In the genomic region with DNA sequence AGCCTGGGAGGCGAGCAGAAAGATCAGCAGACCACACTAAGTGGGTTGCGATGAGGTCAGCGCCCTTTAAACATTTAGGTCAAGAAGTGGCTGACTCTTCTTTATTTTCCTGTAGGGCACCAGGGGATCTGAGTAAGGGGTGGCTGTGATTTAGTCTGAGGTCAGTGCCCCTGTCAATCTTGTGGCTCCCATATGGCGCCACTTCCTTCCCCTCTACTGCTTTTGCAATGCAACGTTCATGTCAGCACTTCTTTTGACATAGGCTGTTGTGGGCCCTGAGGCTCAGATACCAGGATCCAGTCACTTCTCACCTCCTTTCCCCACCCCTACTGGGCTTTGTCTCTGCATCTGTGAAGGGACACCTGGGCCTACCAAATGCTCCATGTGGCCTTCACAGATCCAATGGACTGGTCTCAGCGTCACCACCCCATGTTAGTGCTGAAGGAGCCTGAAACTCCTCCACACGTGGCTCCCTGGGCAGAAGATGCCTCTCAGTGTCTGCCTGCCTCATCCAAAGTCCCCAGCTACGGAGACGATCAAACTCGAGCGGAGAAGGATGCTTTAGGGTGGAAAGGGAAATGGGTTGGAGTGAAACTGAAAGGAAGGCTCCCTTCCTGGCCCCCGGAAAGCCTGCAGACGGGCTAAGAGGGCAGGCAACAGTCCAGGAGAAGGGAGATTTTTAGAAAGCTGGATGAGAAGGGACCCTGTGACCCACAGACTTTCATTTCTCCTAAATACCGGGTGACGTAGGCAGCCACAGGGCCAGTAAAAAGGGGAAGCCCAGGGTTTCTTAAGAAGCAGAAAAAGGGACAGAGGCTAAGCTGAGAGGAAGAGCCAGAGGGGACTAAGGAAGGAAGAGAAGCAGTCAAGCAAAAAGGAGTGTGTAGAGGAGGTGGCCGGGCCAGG, we compare ENCODE assay signal across 8 mouse cellular contexts. TPM values are rescaled to one million over a fixed set of nuclear protein-coding genes. Genes with fewer than 3 reads are reported as not detected.
DNase-seq lines count a peak whose midpoint lies in the region; ATAC-seq and TF ChIP-seq lines count a peak whose summit lies in the region.

No protein-coding gene starts in this region.

- H3K36me3 ChIP-seq in CH12.LX (replicated peaks in 1 of 2; ENCODE audit: control insufficient read depth in 1 of 2, insufficient read depth in 1 of 2, low read length in 1 of 2), result peaks cover 5 to 22% of the 10 kb centered on the region in 2 experiments
- H3K36me3 ChIP-seq in splenic B cell, adult 2 months (ENCODE audit: control insufficient read depth, insufficient read depth, low read length, poor library complexity, severe bottlenecking), result no peaks in the 10 kb centered on the region
- H3K36me3 ChIP-seq in midbrain, embryonic 15.5 days (replicated peaks), result no peaks in the 10 kb centered on the region

- TF ChIP-seq RAD21 in CH12.LX (IDR thresholded peaks at IDR 0.05; ENCODE audit: low read depth, low read length), result no peak

- intact Hi-C loops in heart, postnatal 25 days (cut with DNase I), result no loop called here

- peaks cover 15 to 47% of the 10 kb centered on the region in 2 experiments for H3K4me1 ChIP-seq in CH12.LX (ENCODE audit: control insufficient read depth in 1 of 2, insufficient read depth in 2 of 2)
- peaks cover 3% of the 10 kb centered on the region; the same call in 1 of the 2 replicates for H3K4me1 ChIP-seq in lung, adult 2 months (ENCODE audit: control insufficient read depth, insufficient read depth, low read length)
- no peaks in the 10 kb centered on the region for H3K4me1 ChIP-seq in midbrain, embryonic 15.5 days

- dilution Hi-C loops in CH12.LX (cut with MboI; ENCODE audit: extremely low pct_ligation_motif_present, extremely low pct_unique_long_range_greater_than_20kb, low sequenced_read_pairs), result no loop called here

- peak; percentile 29 for DNase-seq in 3T3-L1 (ENCODE audit: low read depth, low spot score)
- peak; percentile 87 for DNase-seq in CH12.LX (ENCODE audit: extremely low read depth)
- DNase-seq in heart, postnatal 25 days (ENCODE audit: low spot score), result peak; percentile 29
- DNase-seq in lung, adult 2 months, result peak; percentile 16
- peak; percentile 87 for DNase-seq in splenic B cell, adult 2 months (ENCODE audit: low read depth, low spot score)
- DNase-seq in cerebellum, adult 9-11 months, result no peak
- no peak for DNase-seq in cerebellum, postnatal 25 days

- H3K9ac ChIP-seq in CH12.LX (ENCODE audit: insufficient read depth, low read depth), result peak overlapping the region; percentile 74
- no peak overlapping the region for H3K9ac ChIP-seq in midbrain, embryonic 15.5 days

- no peaks in the 10 kb centered on the region for H3K9me3 ChIP-seq in CH12.LX (replicated peaks; ENCODE audit: low read length)
- no peaks in the 10 kb centered on the region for H3K9me3 ChIP-seq in midbrain, embryonic 15.5 days

- peaks cover 26% of the 10 kb centered on the region for H3K79me2 ChIP-seq in CH12.LX (replicated peaks; ENCODE audit: control insufficient read depth, extremely low read depth, insufficient read depth, poor library complexity, severe bottlenecking)

- peak; percentile 59; the same call in 1 of the 2 replicates for TF ChIP-seq EP300 in CH12.LX (IDR thresholded peaks at IDR 0.05; ENCODE audit: low read length)

- no peak for ATAC-seq in midbrain, embryonic 15.5 days (replicated peaks)

- H3K4me3 ChIP-seq in CH12.LX (replicated peaks in 1 of 3; ENCODE audit: low read depth in 2 of 3, low read length in 2 of 3, poor library complexity in 1 of 3), result peak overlapping the region; percentile 75 to 85 (median 77)
- H3K4me3 ChIP-seq in lung, adult 2 months (replicated peaks; ENCODE audit: extremely low read depth, low read depth, low read length), result peak overlapping the region; percentile 40
- H3K4me3 ChIP-seq in midbrain, embryonic 15.5 days, result no peak overlapping the region

- in situ Hi-C loops in CH12.LX (cut with MboI; ENCODE audit: low pct_ligation_motif_present, low pct_unique_long_range_greater_than_20kb, low sequenced_read_pairs), result loop anchor here (5.0 kb wide), 1 partner anchor 35 kb away; no protein-coding TSS in a partner anchor

- peak overlapping the region; percentile 71 for H3K4me2 ChIP-seq in CH12.LX (ENCODE audit: insufficient read depth, low read depth, poor library complexity, severe bottlenecking)
- H3K4me2 ChIP-seq in midbrain, embryonic 15.5 days, result no peak overlapping the region

- TF ChIP-seq CTCF in CH12.LX (conservative IDR thresholded peaks at IDR 0.05 in 1 of 2, IDR thresholded peaks at IDR 0.05 in 1 of 2; ENCODE audit: low read depth in 2 of 2, low read length in 2 of 2), result no peak
- TF ChIP-seq CTCF in lung, adult 2 months (IDR thresholded peaks at IDR 0.05; ENCODE audit: insufficient read depth, low read length), result no peak

- H3K27me3 ChIP-seq in CH12.LX (replicated peaks), result no peaks in the 10 kb centered on the region
- H3K27me3 ChIP-seq in splenic B cell, adult 2 months (ENCODE audit: control insufficient read depth, insufficient read depth, low read length, poor library complexity, severe bottlenecking), result no peaks in the 10 kb centered on the region
- no peaks in the 10 kb centered on the region for H3K27me3 ChIP-seq in midbrain, embryonic 15.5 days (replicated peaks)

- peak; percentile 45 for TF ChIP-seq POLR2A in CH12.LX (IDR thresholded peaks at IDR 0.05; ENCODE audit: low read depth, low read length)
- 0 out of 2 replicates have a peak, but pooled peaks have one; percentile 13 for TF ChIP-seq POLR2A in lung, adult 2 months (IDR thresholded peaks at IDR 0.05; ENCODE audit: borderline replicate concordance, extremely low read depth, low read depth, low read length)

- H3K27ac ChIP-seq in CH12.LX (ENCODE audit: insufficient read depth, low read depth), result peak overlapping the region; percentile 97
- no peak overlapping the region for H3K27ac ChIP-seq in midbrain, embryonic 15.5 days

- WGBS in lung, adult 2 months, result 46% methylated on average over 16 of the region's 16 CpGs
- WGBS in midbrain, embryonic 15.5 days, result 61% methylated on average over 16 of the region's 16 CpGs

TF ChIP-seq in CH12.LX, 34 proteins besides CTCF, POLR2A, EP300 and RAD21 (continues in another document):
- TF ChIP-seq POLR2AphosphoS2 (IDR thresholded peaks at IDR 0.05; ENCODE audit: low read depth, low read length) (0 out of 2 replicates have a peak, but pooled peaks have one; percentile 62), IRF4 (IDR thresholded peaks at IDR 0.05; ENCODE audit: low read depth, low read length) (peak; percentile 88), ETS1 (conservative IDR thresholded peaks at IDR 0.05; ENCODE audit: low read depth, low read length) (peak; percentile 88), ZNF384 (IDR thresholded peaks at IDR 0.05; ENCODE audit: low read depth, low read length) (no peak), TCF12 (IDR thresholded peaks at IDR 0.05; ENCODE audit: low read depth, low read length) (peak; percentile 41; the same call in 1 of the 2 replicates), CHD2 (IDR thresholded peaks at IDR 0.05; ENCODE audit: low read length) (no peak), JUN (IDR thresholded peaks at IDR 0.05; ENCODE audit: insufficient read depth, low read depth, low read length) (no peak), CHD1 (IDR thresholded peaks at IDR 0.05; ENCODE audit: low read depth, low read length) (peak; percentile 72; the same call in 1 of the 2 replicates), ZKSCAN1 (IDR thresholded peaks at IDR 0.05; ENCODE audit: borderline replicate concordance, low read depth, low read length) (no peak), SIN3A (IDR thresholded peaks at IDR 0.05; ENCODE audit: low read length) (peak; percentile 89), USF2 (conservative IDR thresholded peaks at IDR 0.05; ENCODE audit: low read depth, low read length) (no peak), JUND (conservative IDR thresholded peaks at IDR 0.05; ENCODE audit: low read depth, low read length) (no peak; the same call in 1 of the 2 replicates), ELF1 (IDR thresholded peaks at IDR 0.05; ENCODE audit: low read depth, low read length) (peak; percentile 44; the same call in 1 of the 2 replicates), BHLHE40 (IDR thresholded peaks at IDR 0.05; ENCODE audit: low read depth, low read length) (peak; percentile 56), RCOR1 (conservative IDR thresholded peaks at IDR 0.05; ENCODE audit: low read depth, low read length) (0 out of 2 replicates have a peak, but pooled peaks have one; percentile 32)

RNA-seq across cellular contexts. Expression of a gene that starts 2.4 kb away (rescaled TPM):
- total RNA-seq in CH12.LX (2012; rRNA removed), result 84.5 and 86.7 TPM in 2 replicates
- total RNA-seq in CH12.LX (2014; rRNA removed), result 89.3 and 94.3 TPM in 2 replicates
- polyA plus RNA-seq in CH12.LX (2012; ENCODE audit: insufficient read length, low read depth), result 217 and 219 TPM in 2 replicates
- 1 to 10 TPM; 2.1 to 2.2 TPM for total RNA-seq in heart, postnatal 25 days (2021)
- 33.3 and 42.0 TPM in 2 replicates for polyA plus RNA-seq in lung, adult 2 months (2012; rRNA removed)
- 0.13 and 0.31 TPM in 2 replicates for polyA plus RNA-seq in midbrain, embryonic 15.5 days (2015; fragmentation: Nextera tagmentation; extraction: Ambion mirVana)

RNA-seq across cellular contexts. Expression of a gene that starts 12.1 kb away (rescaled TPM):
- total RNA-seq in CH12.LX (2012; rRNA removed), result 0.08 and 0.17 TPM in 2 replicates
- 0.09 and 0.15 TPM in 2 replicates for total RNA-seq in CH12.LX (2014; rRNA removed)
- polyA plus RNA-seq in CH12.LX (2012; ENCODE audit: insufficient read length, low read depth), result 0.73 and 1.3 TPM in 2 replicates
- total RNA-seq in heart, postnatal 25 days (2021), result under 1 TPM; 0.16 to 0.36 TPM
- 2.8 and 3.5 TPM in 2 replicates for polyA plus RNA-seq in lung, adult 2 months (2012; rRNA removed)
- 0.19 TPM in 1 of 2 replicates, not detected in the other for polyA plus RNA-seq in midbrain, embryonic 15.5 days (2015; fragmentation: Nextera tagmentation; extraction: Ambion mirVana)

RNA-seq across cellular contexts. Expression of a gene that starts 27.8 kb away (rescaled TPM):
- total RNA-seq in CH12.LX (2012; rRNA removed) (2.0 and 2.9 TPM in 2 replicates), CH12.LX (2014; rRNA removed) (0.05 TPM in 1 of 2 replicates, not detected in the other)
- polyA plus RNA-seq in CH12.LX (2012; ENCODE audit: insufficient read length, low read depth), result 20.2 and 22.9 TPM in 2 replicates
- 10 to 100 TPM; 15.6 to 17.9 TPM for total RNA-seq in heart, postnatal 25 days (2021)
- polyA plus RNA-seq in lung, adult 2 months (2012; rRNA removed), result 22.4 and 23.5 TPM in 2 replicates
- polyA plus RNA-seq in midbrain, embryonic 15.5 days (2015; fragmentation: Nextera tagmentation; extraction: Ambion mirVana), result 224 and 236 TPM in 2 replicates

RNA-seq across cellular contexts. Expression of a gene that starts 39.8 kb away (rescaled TPM):
- total RNA-seq in CH12.LX (2012; rRNA removed) (32.9 and 34.0 TPM in 2 replicates), CH12.LX (2014; rRNA removed) (14.8 and 17.9 TPM in 2 replicates)
- 46.3 and 51.5 TPM in 2 replicates for polyA plus RNA-seq in CH12.LX (2012; ENCODE audit: insufficient read length, low read depth)
- 10 to 100 TPM; 82.8 to 87.8 TPM for total RNA-seq in heart, postnatal 25 days (2021)
- polyA plus RNA-seq in lung, adult 2 months (2012; rRNA removed), result 206 and 278 TPM in 2 replicates
- 46.2 and 48.4 TPM in 2 replicates for polyA plus RNA-seq in midbrain, embryonic 15.5 days (2015; fragmentation: Nextera tagmentation; extraction: Ambion mirVana)

RNA-seq across cellular contexts. Expression of a gene that starts 53.1 kb away (rescaled TPM):
- total RNA-seq in CH12.LX (2012; rRNA removed), result 115 and 153 TPM in 2 replicates
- total RNA-seq in CH12.LX (2014; rRNA removed), result 357 and 364 TPM in 2 replicates
- polyA plus RNA-seq in CH12.LX (2012; ENCODE audit: insufficient read length, low read depth), result 244 and 355 TPM in 2 replicates
- 100 to 1,000 TPM; 213 to 229 TPM for total RNA-seq in heart, postnatal 25 days (2021)
- polyA plus RNA-seq in lung, adult 2 months (2012; rRNA removed), result 159 and 186 TPM in 2 replicates
- 44.5 and 47.5 TPM in 2 replicates for polyA plus RNA-seq in midbrain, embryonic 15.5 days (2015; fragmentation: Nextera tagmentation; extraction: Ambion mirVana)

Comparison
In these comparisons a context has a peak if more than half of its experiments do, and no peak if none do; other contexts are left out.
1. DNase-seq: peak in 3T3-L1 (single experiment), CH12.LX (single experiment), heart, postnatal 25 days (single experiment), lung, adult 2 months (single experiment) and splenic B cell, adult 2 months (single experiment); none in cerebellum, adult 9-11 months (single experiment) and cerebellum, postnatal 25 days (0 of 2).
2. RNA of a gene that starts 2.4 kb away (polyA plus RNA-seq): 217 to 219 TPM in CH12.LX and 33.3 to 42.0 TPM in lung, adult 2 months; 0.13 to 0.31 TPM in midbrain, embryonic 15.5 days; every median in the first group is over 10 times any median in the second.